Mouse (Mus musculus): ENCODE results near the gene Gm7145. TPM values are rescaled to one million over a fixed set of nuclear protein-coding genes. Genes with fewer than 3 reads are reported as not detected.
"Not testable (repeated sequence)": the region's sequence is repeated elsewhere in the genome, so short reads cannot be mapped to it uniquely, and the experiment has no call there.

The Gm7145 gene
- polyA plus RNA-seq (2012; ENCODE audit: insufficient read depth, insufficient read length, missing spikeins), result not detected in 2 replicates

DNA sequence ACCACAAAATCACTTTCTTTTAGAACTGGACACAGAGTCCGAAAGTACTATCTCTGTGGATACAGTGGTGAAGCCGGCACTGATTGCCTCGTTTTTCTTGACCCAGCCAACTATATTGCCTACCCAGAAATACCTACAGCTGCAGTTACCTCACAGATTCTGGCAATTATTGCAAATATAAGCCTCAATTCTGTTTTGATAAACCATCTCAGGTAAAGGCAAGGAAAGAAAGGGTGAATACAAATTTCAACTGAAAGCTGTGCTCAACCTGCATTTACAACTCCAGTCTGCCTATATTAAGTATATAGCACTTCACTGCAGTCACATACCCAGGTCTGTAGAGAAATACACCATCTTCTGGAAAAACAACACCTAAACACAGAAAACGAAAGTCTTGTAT is at the start of gene Gm7145:
Gm7145 (plus strand) TSS at position 301 of the 400 bp plus-strand sequence.
- Histone ChIP-seq H3K27ac (replicated peaks; ENCODE audit: low read depth, low read length) (no peak within 1 kb of the TSS), H3K4me1 (ENCODE audit: control insufficient read depth, insufficient read depth, insufficient read length, low read length) (no peaks in the 10 kb centered on the region), H3K4me3 (ENCODE audit: insufficient read depth, low read depth, low read length) (no peak within 1 kb of the TSS)

DNA sequence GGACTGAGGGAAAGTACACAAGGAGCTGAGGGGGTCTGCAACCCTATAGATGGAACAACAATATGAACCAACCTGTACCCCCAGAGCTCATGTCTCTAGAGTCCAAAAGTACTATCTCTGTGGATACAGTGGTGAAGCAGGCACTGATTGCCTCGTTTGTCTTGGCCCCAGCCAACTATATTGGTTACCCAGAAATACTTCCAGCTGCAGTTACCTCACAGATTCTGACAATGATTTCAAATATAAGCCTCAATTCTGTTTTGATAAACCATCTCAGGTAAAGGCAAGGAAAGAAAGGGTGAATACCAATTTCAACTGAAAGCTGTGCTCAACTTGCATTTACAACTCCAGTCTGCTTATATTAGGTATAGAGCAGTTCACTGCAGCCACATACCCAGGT is 38.0 kb upstream of the Gm7145 start, which contains the start of gene Gm28168:
Gm28168 (plus strand) TSS at position 301 of the 400 bp plus-strand sequence.
- not testable (repeated sequence) for H3K4me3 ChIP-seq (ENCODE audit: insufficient read depth, low read depth, low read length); H3K27ac ChIP-seq (replicated peaks; ENCODE audit: low read depth, low read length); H3K4me1 ChIP-seq (ENCODE audit: control insufficient read depth, insufficient read depth, insufficient read length, low read length)

DNA sequence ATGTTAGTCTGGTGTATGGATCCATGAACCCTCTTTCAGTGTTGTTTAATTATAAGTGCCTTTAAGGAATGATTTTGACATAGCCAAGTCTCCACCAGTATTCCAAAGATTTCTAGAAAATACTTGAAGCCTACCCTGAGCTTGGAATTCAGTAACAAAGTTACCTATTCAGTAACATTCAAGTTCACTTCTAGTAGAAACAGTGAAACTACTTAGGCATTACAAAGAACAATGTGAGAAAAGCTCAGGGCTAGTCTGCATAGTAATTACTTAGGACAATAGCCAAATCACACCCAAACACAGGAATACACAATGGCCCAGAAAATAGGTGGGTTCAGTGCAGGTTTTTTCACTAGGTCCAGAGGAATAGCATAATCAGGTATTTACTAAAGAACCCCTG is 38.1 kb downstream of the Gm7145 start:
- H3K27ac ChIP-seq (replicated peaks; ENCODE audit: low read depth, low read length); H3K4me1 ChIP-seq (ENCODE audit: control insufficient read depth, insufficient read depth, insufficient read length, low read length): not testable (repeated sequence)

DNA sequence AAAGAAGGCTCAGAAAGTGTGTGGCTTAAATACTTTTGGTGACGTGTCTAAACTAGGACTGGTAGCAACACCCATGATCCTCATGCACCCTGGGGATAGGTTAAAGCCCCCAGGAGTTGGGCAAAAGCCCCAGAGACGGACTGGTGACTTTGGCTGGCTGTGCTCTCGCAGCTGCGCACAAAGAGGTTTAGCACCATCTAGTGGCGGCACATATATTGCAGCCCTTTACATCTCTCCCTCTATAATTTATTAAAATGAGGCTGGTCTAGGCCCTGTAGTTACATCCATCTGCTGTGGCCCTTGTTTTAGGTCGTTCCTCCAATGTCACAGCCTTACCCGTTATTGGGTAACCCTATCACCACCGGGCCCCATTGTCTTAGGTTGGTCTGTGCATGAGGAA is 47.0 kb downstream of the Gm7145 start:
- not testable (repeated sequence) for H3K4me1 ChIP-seq (ENCODE audit: control insufficient read depth, insufficient read depth, insufficient read length, low read length); H3K27ac ChIP-seq (replicated peaks; ENCODE audit: low read depth, low read length); H3K4me3 ChIP-seq (ENCODE audit: insufficient read depth, low read depth, low read length)

More for the DNA sequence above, 38.1 kb downstream of the Gm7145 start:
- not testable (repeated sequence) for H3K4me3 ChIP-seq (ENCODE audit: insufficient read depth, low read depth, low read length)

Other genes starting within 250 kb of the Gm7145 start
- not detected in 2 replicates for gene B020011L13Rik, start 184.8 kb upstream of the Gm7145 start, polyA plus RNA-seq (2012; ENCODE audit: insufficient read depth, insufficient read length, missing spikeins)
- gene Gm28360, start 135.9 kb upstream of the Gm7145 start, polyA plus RNA-seq (2012; ENCODE audit: insufficient read depth, insufficient read length, missing spikeins), result not detected in 2 replicates
- gene Gm28168, start 37.9 kb upstream of the Gm7145 start, polyA plus RNA-seq (2012; ENCODE audit: insufficient read depth, insufficient read length, missing spikeins), result not detected in 2 replicates
- gene Gm29106, start 210.6 kb downstream of the Gm7145 start, polyA plus RNA-seq (2012; ENCODE audit: insufficient read depth, insufficient read length, missing spikeins), result not detected in 2 replicates